Mouse (Mus musculus): ENCODE measurements at regions not wholly inside any gene's neighbourhood (a gene's known extent, or its start where the extent isn't known, plus 50 kb on each side); places are given as distances from the start of the nearest gene placed in this dataset.

GRCm38 (mm10) chr1:4669732-4670131 lies 138.0 kb upstream of the Gm37988 start:
- TF ChIP-seq CTCF (IDR thresholded peaks at IDR 0.05; ENCODE audit: extremely low read depth, insufficient read depth, low read length) (no peak), POLR2A (IDR thresholded peaks at IDR 0.05; ENCODE audit: extremely low read depth, insufficient read depth, low read length) (no peak)

Data from cortical plate, adult 2 months (tissue).